Mouse (Mus musculus): ENCODE data around the gene Stk39. TPM values are rescaled to one million over a fixed set of nuclear protein-coding genes. Genes with fewer than 3 reads are reported as not detected.

Gene Stk39
- total and polyA plus RNA-seq, 2 experiments from 2014 or later, result 23.0 to 25.5 TPM

DNA sequence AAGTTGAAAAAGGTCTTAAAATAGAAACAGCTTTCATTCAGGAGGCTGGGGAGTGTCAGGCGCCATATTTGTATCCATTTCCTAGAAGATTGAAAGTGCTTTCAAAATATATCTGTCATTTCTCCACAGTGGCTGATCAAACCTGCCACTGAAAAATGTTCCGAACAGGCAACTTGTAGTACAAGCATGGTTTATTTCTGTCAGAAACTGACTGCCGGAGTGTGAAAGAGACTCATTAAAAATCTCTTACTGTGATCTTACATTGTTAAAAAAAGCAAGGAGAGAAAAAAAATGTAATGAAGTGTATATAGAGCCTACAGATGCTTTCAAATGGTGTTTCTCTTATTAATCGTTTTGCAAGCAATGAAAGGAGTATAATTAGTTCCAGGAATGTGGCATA, 165.5 kb downstream of the Stk39 start:
- H3K9ac ChIP-seq, result no peak overlapping the region
- WGBS, result 45% methylated on average over 4 of the region's 4 CpGs
- no peak for TF ChIP-seq CTCF (IDR thresholded peaks at IDR 0.05; ENCODE audit: low read depth)
- H3K27me3 ChIP-seq (ENCODE audit: insufficient read depth, low read length), result no peaks in the 10 kb centered on the region
- no peaks in the 10 kb centered on the region for H3K36me3 ChIP-seq (ENCODE audit: insufficient read depth)
- H3K4me1 ChIP-seq (ENCODE audit: insufficient read depth), result peaks cover 6% of the 10 kb centered on the region
- DNase-seq (peak; percentile 41), ATAC-seq (peak; percentile 32; the same call in 1 of the 2 replicates)
- H3K4me2 ChIP-seq (ENCODE audit: low read depth), result no peak overlapping the region
- H3K9me3 ChIP-seq (ENCODE audit: low read length), result no peaks in the 10 kb centered on the region
- no peak overlapping the region for H3K4me3 ChIP-seq (ENCODE audit: low read depth, low read length)
- no peak overlapping the region for H3K27ac ChIP-seq (ENCODE audit: low read depth, low read length)

DNA sequence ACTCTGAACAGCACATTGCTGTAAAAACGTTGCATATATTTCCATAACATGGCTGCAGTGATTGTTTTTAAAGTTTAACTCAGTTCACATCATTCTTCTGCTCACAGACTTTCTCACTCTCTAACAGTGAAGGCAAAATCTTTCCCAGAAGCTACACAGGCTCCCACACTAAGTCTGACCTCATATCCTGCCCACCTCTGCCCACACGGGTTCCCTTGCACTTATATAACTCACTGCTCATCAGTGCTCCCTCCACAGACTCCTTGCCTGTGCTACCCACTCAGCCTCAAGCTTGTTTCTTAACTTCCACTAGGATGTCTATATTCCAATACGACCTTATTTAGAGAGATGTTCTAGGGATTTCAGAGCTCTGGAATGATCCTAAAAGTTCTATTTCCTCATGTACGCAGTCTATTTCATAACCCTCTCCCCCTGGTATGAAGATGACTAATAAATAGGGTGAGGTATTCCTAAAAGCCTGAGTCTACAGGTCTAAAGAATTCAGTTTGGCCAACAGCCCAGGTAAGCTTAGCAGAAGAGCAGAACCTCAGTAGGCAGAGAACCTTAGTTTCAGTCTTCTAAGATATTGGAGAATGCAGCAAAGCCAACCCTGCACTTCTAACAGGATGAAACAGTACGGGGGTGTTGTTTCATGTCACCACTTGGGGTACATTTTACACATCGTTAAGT, 167.2 kb downstream of the Stk39 start:
- Histone ChIP-seq H3K9me3 (ENCODE audit: low read length) (no peaks in the 10 kb centered on the region), H3K4me2 (ENCODE audit: low read depth) (no peak overlapping the region), H3K27ac (ENCODE audit: low read depth, low read length) (no peak overlapping the region), H3K36me3 (ENCODE audit: insufficient read depth) (no peaks in the 10 kb centered on the region), H3K27me3 (ENCODE audit: insufficient read depth, low read length) (no peaks in the 10 kb centered on the region), H3K9ac (no peak overlapping the region), H3K4me1 (ENCODE audit: insufficient read depth) (peaks cover 9% of the 10 kb centered on the region), H3K4me3 (ENCODE audit: low read depth, low read length) (no peak overlapping the region)
- TF ChIP-seq CTCF (IDR thresholded peaks at IDR 0.05; ENCODE audit: low read depth), result no peak
- 91% methylated on average over 6 of the region's 6 CpGs for WGBS
- DNase-seq (no peak), ATAC-seq (no peak)

- no peak overlapping the region for H3K4me3 ChIP-seq (ENCODE audit: low read depth, low read length)
- H3K9ac ChIP-seq, result no peak overlapping the region
- no peaks in the 10 kb centered on the region for H3K36me3 ChIP-seq (ENCODE audit: insufficient read depth)
- H3K4me2 ChIP-seq (ENCODE audit: low read depth), result no peak overlapping the region
- no peak overlapping the region for H3K27ac ChIP-seq (ENCODE audit: low read depth, low read length)
- H3K9me3 ChIP-seq (ENCODE audit: low read length), result no peaks in the 10 kb centered on the region
- ATAC-seq (peak; percentile 66; the same call in 1 of the 2 replicates), DNase-seq (no peak)
- 22% methylated on average over 4 of the region's 4 CpGs for WGBS
- no peak for TF ChIP-seq CTCF (IDR thresholded peaks at IDR 0.05; ENCODE audit: low read depth)
- peaks cover 9% of the 10 kb centered on the region for H3K4me1 ChIP-seq (ENCODE audit: insufficient read depth)
- H3K27me3 ChIP-seq (ENCODE audit: insufficient read depth, low read length), result no peaks in the 10 kb centered on the region
These were observed 170.1 kb downstream of the Stk39 start for GRCm38 (mm10) chr2:68301811-68302542.

GRCm38 (mm10) chr2:68298356-68298755, 173.7 kb downstream of the Stk39 start:
- TF ChIP-seq CTCF (IDR thresholded peaks at IDR 0.05; ENCODE audit: low read depth), result no peak
- H3K27ac ChIP-seq (ENCODE audit: low read depth, low read length), result no peak overlapping the region
- WGBS, result 94% methylated on average over 3 of the region's 3 CpGs
- H3K9me3 ChIP-seq (ENCODE audit: low read length), result no peaks in the 10 kb centered on the region
- no peaks in the 10 kb centered on the region for H3K36me3 ChIP-seq (ENCODE audit: insufficient read depth)
- DNase-seq, result no peak
- H3K4me2 ChIP-seq (ENCODE audit: low read depth), result no peak overlapping the region
- H3K9ac ChIP-seq, result no peak overlapping the region
- no peak for ATAC-seq
- peaks cover 9% of the 10 kb centered on the region for H3K4me1 ChIP-seq (ENCODE audit: insufficient read depth)
- no peaks in the 10 kb centered on the region for H3K27me3 ChIP-seq (ENCODE audit: insufficient read depth, low read length)
- no peak overlapping the region for H3K4me3 ChIP-seq (ENCODE audit: low read depth, low read length)

- no peak for TF ChIP-seq CTCF (IDR thresholded peaks at IDR 0.05; ENCODE audit: low read depth)
- Histone ChIP-seq H3K9ac (no peak overlapping the region), H3K9me3 (ENCODE audit: low read length) (no peaks in the 10 kb centered on the region), H3K4me1 (ENCODE audit: insufficient read depth) (peaks cover 9% of the 10 kb centered on the region), H3K27ac (ENCODE audit: low read depth, low read length) (no peak overlapping the region), H3K4me3 (ENCODE audit: low read depth, low read length) (no peak overlapping the region), H3K27me3 (ENCODE audit: insufficient read depth, low read length) (no peaks in the 10 kb centered on the region), H3K36me3 (ENCODE audit: insufficient read depth) (no peaks in the 10 kb centered on the region), H3K4me2 (ENCODE audit: low read depth) (no peak overlapping the region)
- ATAC-seq (no peak), DNase-seq (no peak)
- WGBS, result 100% methylated on average over 2 of the region's 2 CpGs
These were observed 174.1 kb downstream of the Stk39 start for GRCm38 (mm10) chr2:68297955-68298354.

DNA sequence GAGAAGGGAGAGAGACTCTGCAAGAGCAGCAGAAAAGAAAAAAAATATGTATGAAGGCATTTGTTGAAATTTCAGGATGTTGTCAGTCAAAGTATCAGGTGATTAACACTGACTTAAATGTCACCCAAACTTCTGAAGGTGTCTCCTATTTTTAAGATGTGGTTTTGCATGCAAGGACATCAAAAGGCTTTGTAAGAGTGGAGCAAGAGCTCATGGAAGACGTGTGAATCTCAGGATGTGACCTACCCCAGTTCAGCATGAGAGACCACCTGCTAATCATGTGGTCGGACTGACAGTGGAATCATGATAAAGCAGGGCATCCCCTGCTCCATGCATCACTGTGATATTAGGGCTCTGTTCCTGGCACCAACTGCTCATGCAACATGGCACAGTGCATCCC, 175.3 kb downstream of the Stk39 start:
- no peak for TF ChIP-seq CTCF (IDR thresholded peaks at IDR 0.05; ENCODE audit: low read depth)
- no peaks in the 10 kb centered on the region for H3K27me3 ChIP-seq (ENCODE audit: insufficient read depth, low read length)
- no peak overlapping the region for H3K4me3 ChIP-seq (ENCODE audit: low read depth, low read length)
- ATAC-seq (no peak), DNase-seq (no peak)
- 85% methylated on average over 2 of the region's 2 CpGs for WGBS
- H3K4me1 ChIP-seq (ENCODE audit: insufficient read depth), result peaks cover 5% of the 10 kb centered on the region
- H3K9me3 ChIP-seq (ENCODE audit: low read length), result no peaks in the 10 kb centered on the region
- no peak overlapping the region for H3K9ac ChIP-seq
- no peaks in the 10 kb centered on the region for H3K36me3 ChIP-seq (ENCODE audit: insufficient read depth)
- no peak overlapping the region for H3K4me2 ChIP-seq (ENCODE audit: low read depth)
- no peak overlapping the region for H3K27ac ChIP-seq (ENCODE audit: low read depth, low read length)

Measured in forebrain, postnatal 0 days (tissue).